Mouse (Mus musculus) layer of hippocampus, adult 2 months (tissue): ENCODE results near the gene Hnrnpa3. TPM values are rescaled to one million over a fixed set of nuclear protein-coding genes. Genes with fewer than 3 reads are reported as not detected.
"Not testable (repeated sequence)": the region's sequence is repeated elsewhere in the genome, so short reads cannot be mapped to it uniquely, and the experiment has no call there.

ENCODE experiments used
- DNase-seq, 2 experiments: peaks; one replicate each; pipeline ENCODE4 v3.0.0; 2022; ENCODE audit warnings: low spot score in 2 of 2
- H3K27ac ChIP-seq: fragments of 200-600 bp; 2 replicates; pipeline ENCODE4 v1.8.1; 2022
- H3K4me3 ChIP-seq: fragments of 200-600 bp; 2 replicates; pipeline ENCODE4 v1.8.1; 2022; ENCODE audit warnings: mild to moderate bottlenecking
- CTCF ChIP-seq: fragments of 200-600 bp; conservative IDR thresholded peaks from 2 replicates; pipeline ENCODE4 v1.8.1; 2022; ENCODE audit warnings: antibody characterized with exemption, mild to moderate bottlenecking, moderate library complexity
- total RNA-seq, 2 experiments: library from RNA; stranded (reverse); gene quantifications; 2 replicates each; pipeline ENCODE4 v1.2.3; 2021

Gene Hnrnpa3
- total RNA-seq, 2 experiments from 2014 or later: 305 to 319 TPM

GRCm38 (mm10) chr2:75690656-75691055, 31.6 kb downstream of the Hnrnpa3 start:
- Histone ChIP-seq H3K27ac (no peak overlapping the region), H3K4me3 (no peak overlapping the region)
- DNase-seq: no peak
- no peak for TF ChIP-seq CTCF

- no peak overlapping the region for H3K27ac ChIP-seq
- no peak for TF ChIP-seq CTCF
- DNase-seq: no peak
- no peak overlapping the region for H3K4me3 ChIP-seq
These were observed 32.3 kb downstream of the Hnrnpa3 start for GRCm38 (mm10) chr2:75691316-75691715.

- Histone ChIP-seq H3K27ac (no peak overlapping the region), H3K4me3 (no peak overlapping the region)
- TF ChIP-seq CTCF: no peak
- no peak for DNase-seq
These were observed 33.3 kb downstream of the Hnrnpa3 start for GRCm38 (mm10) chr2:75692369-75692768.

GRCm38 (mm10) chr2:75694926-75695325, 35.9 kb downstream of the Hnrnpa3 start:
- H3K4me3 ChIP-seq, H3K27ac ChIP-seq, DNase-seq: not testable (repeated sequence)

GRCm38 (mm10) chr2:75695676-75696350, 36.8 kb downstream of the Hnrnpa3 start:
- TF ChIP-seq CTCF: no peak
- no peak overlapping the region; the same call in 1 of the 2 replicates for H3K27ac ChIP-seq
- DNase-seq: no peak
- H3K4me3 ChIP-seq: no peak overlapping the region

GRCm38 (mm10) chr2:75696371-75696770, 37.3 kb downstream of the Hnrnpa3 start:
- Histone ChIP-seq H3K4me3 (no peak overlapping the region), H3K27ac (peak overlapping the region; percentile 32; the same call in 1 of the 2 replicates)
- TF ChIP-seq CTCF: no peak
- no peak for DNase-seq

- TF ChIP-seq CTCF: no peak
- Histone ChIP-seq H3K27ac (no peak overlapping the region), H3K4me3 (no peak overlapping the region)
- DNase-seq: no peak
These were observed 38.2 kb downstream of the Hnrnpa3 start for GRCm38 (mm10) chr2:75697222-75697621.

- TF ChIP-seq CTCF: no peak
- H3K27ac ChIP-seq: no peak overlapping the region
- no peak for DNase-seq
- no peak overlapping the region for H3K4me3 ChIP-seq
These were observed 38.9 kb downstream of the Hnrnpa3 start for GRCm38 (mm10) chr2:75698007-75698406.

- no peak for TF ChIP-seq CTCF
- DNase-seq: no peak
- H3K27ac ChIP-seq: no peak overlapping the region
- no peak overlapping the region for H3K4me3 ChIP-seq
These were observed 39.8 kb downstream of the Hnrnpa3 start for GRCm38 (mm10) chr2:75698874-75699273.

GRCm38 (mm10) chr2:75700543-75700942, 41.5 kb downstream of the Hnrnpa3 start:
- DNase-seq: no peak
- Histone ChIP-seq H3K4me3 (no peak overlapping the region), H3K27ac (no peak overlapping the region)
- TF ChIP-seq CTCF: no peak

GRCm38 (mm10) chr2:75701207-75701606, 42.1 kb downstream of the Hnrnpa3 start:
- no peak overlapping the region for H3K4me3 ChIP-seq

GRCm38 (mm10) chr2:75701822-75702587, 42.9 kb downstream of the Hnrnpa3 start:
- no peak for TF ChIP-seq CTCF
- H3K27ac ChIP-seq: peak overlapping the region; percentile 93; the same call in 1 of the 2 replicates
- no peak for DNase-seq
- H3K4me3 ChIP-seq: peak overlapping the region; percentile 74; the same call in 1 of the 2 replicates

More at GRCm38 (mm10) chr2:75701207-75701606, 42.1 kb downstream of the Hnrnpa3 start:
- no peak for TF ChIP-seq CTCF
- no peak for DNase-seq
- no peak overlapping the region for H3K27ac ChIP-seq

- no peak for TF ChIP-seq CTCF
- H3K4me3 ChIP-seq: peak overlapping the region; percentile 74; the same call in 1 of the 2 replicates
- DNase-seq: no peak
- peak overlapping the region; percentile 93 for H3K27ac ChIP-seq
These were observed 43.5 kb downstream of the Hnrnpa3 start for GRCm38 (mm10) chr2:75702588-75702976.
